Mouse (Mus musculus): ENCODE measurements at regions not wholly inside any gene's neighbourhood (a gene's known extent, or its start where the extent isn't known, plus 50 kb on each side); places are given as distances from the start of the nearest gene placed in this dataset.

DNA sequence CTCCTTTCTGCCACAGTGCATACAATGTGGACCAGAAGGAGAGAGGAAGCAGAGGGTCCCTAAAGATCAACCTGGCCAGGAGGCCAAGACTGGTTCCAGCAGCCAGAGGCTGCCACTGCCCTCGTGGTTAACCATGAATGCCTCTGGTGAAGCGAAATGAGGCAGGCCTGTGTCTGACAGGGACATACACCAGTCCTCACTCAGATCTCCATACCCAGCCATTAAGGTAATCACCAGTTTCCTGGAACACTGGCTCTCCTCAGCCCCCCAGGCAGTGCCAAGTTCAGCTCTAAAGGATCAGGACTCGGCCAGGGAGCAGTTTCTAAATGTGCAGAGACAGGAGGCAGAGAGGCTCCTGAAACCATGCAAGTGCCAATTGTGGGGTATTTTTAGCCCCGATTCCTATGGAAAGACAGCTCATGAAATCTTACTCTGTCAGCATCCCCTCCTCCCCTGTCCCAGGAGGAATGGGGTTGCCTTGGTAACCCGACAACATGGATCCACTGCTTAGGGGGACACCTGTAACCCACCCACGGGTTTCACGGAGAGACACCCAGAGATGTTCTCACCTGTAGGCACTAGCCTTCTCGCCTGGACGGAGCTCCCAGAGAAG, 103.6 kb downstream of the Ier5 start:
- DNase-seq (ENCODE audit: low read depth, low spot score) = no peak

- DNase-seq (ENCODE audit: low read depth, low spot score) = no peak
These were observed 105.2 kb downstream of the Ier5 start for GRCm38 (mm10) chr1:154993927-154994856.

GRCm38 (mm10) chr1:154983325-154983724, 99.0 kb upstream of the Cacna1e start:
- no peak for DNase-seq (ENCODE audit: low read depth, low spot score)

- no peak for DNase-seq (ENCODE audit: low read depth, low spot score)
These were observed 98.5 kb upstream of the Cacna1e start for GRCm38 (mm10) chr1:154982836-154983235.

DNA sequence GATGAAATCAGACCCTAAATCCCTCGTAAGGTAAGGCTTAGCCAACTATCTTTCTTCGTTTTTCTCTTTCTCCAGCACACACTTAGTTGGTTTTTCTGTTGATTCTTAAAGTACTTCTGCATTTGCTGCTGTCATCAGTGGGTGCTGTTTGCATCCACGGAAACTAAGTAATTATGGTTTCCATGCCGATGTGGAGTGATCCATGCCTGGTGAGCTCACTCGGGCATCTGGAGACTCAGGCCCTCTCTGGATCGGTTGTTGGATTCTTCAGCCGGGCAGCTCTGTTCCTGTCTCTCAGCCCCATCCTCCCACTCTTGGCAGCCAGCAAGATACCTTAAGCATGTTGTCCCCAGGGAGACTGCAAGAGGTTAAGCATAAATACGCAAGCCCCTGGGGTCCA, 97.4 kb upstream of the Cacna1e start:
- no peak for DNase-seq (ENCODE audit: low read depth, low spot score)

DNA sequence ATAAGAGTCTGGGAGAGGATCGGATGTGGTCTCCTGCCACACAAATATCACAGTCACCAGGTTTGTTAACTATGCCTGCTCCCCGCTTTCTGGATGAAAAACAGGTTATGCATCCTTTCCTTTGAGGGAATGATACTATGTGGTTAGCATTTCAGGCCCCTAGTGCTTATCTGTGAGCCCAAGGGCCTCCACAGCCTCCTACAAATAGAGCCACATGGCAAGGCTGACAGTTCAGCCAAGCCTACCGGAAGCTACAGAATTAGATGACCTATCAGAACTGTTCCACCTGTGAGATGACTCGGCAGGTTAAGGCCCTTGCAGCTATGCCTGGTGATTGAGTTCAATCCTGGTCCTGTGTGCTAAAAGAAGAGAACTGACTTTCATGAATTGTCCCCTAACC, 91.4 kb upstream of the Cacna1e start:
- DNase-seq (ENCODE audit: low read depth, low spot score) = no peak

DNA sequence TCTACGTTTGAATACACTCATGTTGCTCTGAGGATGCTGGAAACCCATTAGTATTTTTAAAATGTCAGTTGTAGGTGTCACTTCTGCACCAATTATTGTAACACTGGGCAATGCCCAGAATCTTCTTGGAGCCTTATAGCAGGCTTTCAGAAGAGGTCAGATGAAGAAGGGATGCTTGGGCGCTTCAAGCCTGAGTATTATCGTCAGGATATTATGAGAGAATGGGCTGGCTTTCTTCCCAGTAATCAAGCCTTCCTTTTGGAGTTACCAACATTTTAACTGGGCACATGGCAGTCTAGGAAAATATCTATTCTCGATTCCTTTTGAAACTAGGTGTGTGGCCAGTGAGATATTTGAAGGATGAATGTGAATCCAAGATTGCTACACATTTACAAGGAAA, 77.0 kb upstream of the Cacna1e start:
- no peak for DNase-seq (ENCODE audit: low read depth, low spot score)

- no peak for DNase-seq (ENCODE audit: low read depth, low spot score)
These were observed 72.3 kb upstream of the Cacna1e start for GRCm38 (mm10) chr1:154956625-154957031.

DNA sequence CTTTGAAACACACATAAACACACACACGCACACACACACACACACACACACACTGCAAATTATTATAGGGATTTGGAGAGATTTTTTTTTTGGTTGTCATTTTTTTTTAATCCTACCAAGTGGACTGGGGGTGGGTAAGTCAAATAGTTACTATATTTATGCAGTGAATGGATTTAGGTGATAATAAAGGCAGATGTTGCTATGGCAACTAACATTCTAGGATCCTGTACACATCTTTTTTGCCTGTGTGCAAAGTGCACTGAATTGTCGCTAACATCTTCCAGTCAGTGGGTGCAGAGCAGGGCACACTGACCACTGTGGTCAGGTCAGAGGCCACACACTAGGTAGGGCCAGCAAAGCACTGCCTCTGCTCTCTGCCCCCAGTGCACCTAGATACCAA, 68.4 kb upstream of the Cacna1e start:
- DNase-seq (ENCODE audit: low read depth, low spot score) = no peak

Measured in WW6 (cell line).